24 mouse cellular contexts compared by ENCODE assay signal in the genomic region with DNA sequence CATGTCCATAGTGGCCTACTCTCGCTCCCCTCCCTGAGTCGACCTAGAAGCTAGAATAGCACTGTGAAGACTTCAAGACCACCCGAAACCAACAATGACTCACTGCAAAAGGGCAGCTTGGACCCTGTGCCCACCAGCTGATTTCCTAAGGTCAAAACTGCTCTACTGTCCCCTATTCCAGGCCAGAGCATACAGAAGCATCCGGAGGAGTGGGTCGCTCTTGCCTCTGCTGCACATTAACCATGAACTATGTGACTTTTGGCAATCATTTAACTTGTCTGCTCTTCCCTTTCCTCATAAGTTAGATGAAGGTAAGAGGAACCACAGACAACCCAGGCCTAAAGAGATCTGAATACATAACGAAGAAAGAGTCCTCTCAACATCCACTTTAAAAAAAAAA. TPM values are rescaled to one million over a fixed set of nuclear protein-coding genes. Genes with fewer than 3 reads are reported as not detected.
DNase-seq lines count a peak whose midpoint lies in the region; ATAC-seq and TF ChIP-seq lines count a peak whose summit lies in the region.
"Had no signal": no experiment of that assay in that cellular context is flagged by ENCODE, and none has a peak within 500 bp of the region (broad histone marks: within the 10 kb centered on the region; RNA-seq: fewer than 3 reads in every experiment).

No protein-coding gene starts in this region.

- H3K27ac ChIP-seq in kidney, adult 2 months (ENCODE audit: insufficient read depth, low read depth, low read length), result peak overlapping the region; percentile 86
- H3K27ac ChIP-seq in kidney, embryonic 16.5 days (ENCODE audit: low read length), result peak overlapping the region; percentile 86
- no peak overlapping the region for H3K27ac ChIP-seq in cerebellum, adult 2 months (ENCODE audit: insufficient read depth, low read length)
- H3K27ac ChIP-seq in left cerebral cortex, adult 2 months, result no peak overlapping the region
- no peak overlapping the region for H3K27ac ChIP-seq in layer of hippocampus, adult 2 months
- H3K27ac ChIP-seq: forebrain, embryonic 10.5 days; forebrain, embryonic 13.5 days; heart, embryonic 15.5 days; hindbrain, embryonic 10.5 days; hindbrain, embryonic 13.5 days had no signal

- H3K9me3 ChIP-seq in kidney, embryonic 16.5 days (ENCODE audit: low read length), result no peaks in the 10 kb centered on the region
- H3K9me3 ChIP-seq: forebrain, embryonic 10.5 days; forebrain, embryonic 13.5 days; heart, embryonic 12.5 days; heart, embryonic 15.5 days; hindbrain, embryonic 10.5 days; hindbrain, embryonic 13.5 days had no signal

- H3K9ac ChIP-seq in kidney, embryonic 16.5 days (replicated peaks; ENCODE audit: low read length), result no peak overlapping the region; the same call in 1 of the 2 replicates
- H3K9ac ChIP-seq: forebrain, embryonic 13.5 days; heart, embryonic 12.5 days; heart, embryonic 15.5 days; hindbrain, embryonic 13.5 days had no signal

- H3K4me1 ChIP-seq in kidney, adult 2 months (ENCODE audit: control insufficient read depth, insufficient read depth, low read length), result peaks cover 16% of the 10 kb centered on the region; the same call in 1 of the 2 replicates
- H3K4me1 ChIP-seq in kidney, embryonic 16.5 days (ENCODE audit: insufficient read depth, low read length), result no peaks in the 10 kb centered on the region
- no peaks in the 10 kb centered on the region for H3K4me1 ChIP-seq in cerebellum, adult 2 months (ENCODE audit: control insufficient read depth, insufficient read depth, low read length)
- H3K4me1 ChIP-seq: forebrain, embryonic 10.5 days; forebrain, embryonic 13.5 days; heart, embryonic 12.5 days; heart, embryonic 15.5 days; hindbrain, embryonic 10.5 days; hindbrain, embryonic 13.5 days had no signal

- 0 out of 2 replicates have a peak overlapping the region, but pooled peaks have one; percentile 6 for H3K4me2 ChIP-seq in kidney, embryonic 16.5 days (replicated peaks; ENCODE audit: low read depth, low read length)
- H3K4me2 ChIP-seq: forebrain, embryonic 13.5 days; heart, embryonic 12.5 days; heart, embryonic 15.5 days; hindbrain, embryonic 13.5 days had no signal

- H3K36me3 ChIP-seq in kidney, adult 2 months (ENCODE audit: control insufficient read depth, insufficient read depth, low read length), result no peaks in the 10 kb centered on the region
- peaks cover 38% of the 10 kb centered on the region for H3K36me3 ChIP-seq in kidney, embryonic 16.5 days (ENCODE audit: insufficient read depth, low read length)

- peak; percentile 53 for ATAC-seq in kidney, embryonic 16.5 days (ENCODE audit: low FRiP score, low TSS enrichment)
- ATAC-seq: activated CD4-positive, CD25-positive, alpha-beta regulatory T cell, adult 4 months; forebrain, embryonic 13.5 days; forebrain, embryonic 16.5 days had no signal

- intact Hi-C loops in left cerebral cortex, adult 2 months (cut with DNase I), result no loop called here

- no peak for TF ChIP-seq POLR2A in kidney, adult 2 months (IDR thresholded peaks at IDR 0.05; ENCODE audit: low read depth, low read length)
- TF ChIP-seq POLR2A in cerebellum, adult 2 months (IDR thresholded peaks at IDR 0.05; ENCODE audit: borderline replicate concordance, insufficient read depth, low read length), result no peak

- no peaks in the 10 kb centered on the region for H3K27me3 ChIP-seq in kidney, adult 2 months (replicated peaks; ENCODE audit: control insufficient read depth, insufficient read depth, low read length)
- H3K27me3 ChIP-seq in kidney, embryonic 16.5 days (ENCODE audit: insufficient read depth, low read length), result no peaks in the 10 kb centered on the region
- no peaks in the 10 kb centered on the region for H3K27me3 ChIP-seq in cerebellum, adult 2 months (ENCODE audit: control insufficient read depth, insufficient read depth, low read length)
- H3K27me3 ChIP-seq: forebrain, embryonic 13.5 days; heart, embryonic 12.5 days; heart, embryonic 15.5 days; hindbrain, embryonic 13.5 days had no signal

- peak; percentile 76 for DNase-seq in kidney, adult 2 months
- DNase-seq in kidney, adult 8-10 months, result peak; percentile 58 to 69
- peak; percentile 38 to 67 for DNase-seq in kidney, postnatal 25 days
- no peak for DNase-seq in cerebellum, adult 2 months
- no peak for DNase-seq in left cerebral cortex, adult 2 months (ENCODE audit: extremely low spot score in 1 of 2, low spot score in 2 of 2)
- no peak for DNase-seq in left cerebral cortex, adult 11 months (ENCODE audit: low spot score)
- DNase-seq in layer of hippocampus, adult 2 months (ENCODE audit: low spot score in 2 of 2), result no peak
- DNase-seq: adrenal gland, adult 8-10 months; adrenal gland, postnatal 25 days; cerebellum, adult 11-12 months; cerebellum, adult 9-10 months; cerebellum, postnatal 14 days; gastrocnemius, postnatal 10 days; heart, postnatal 10 days; heart, postnatal 36 days had no signal

- WGBS in kidney, adult 2 months, result 53% methylated on average over 6 of the region's 6 CpGs
- 82% methylated on average over 6 of the region's 6 CpGs for WGBS in kidney, embryonic 16.5 days
- 92% methylated on average over 6 of the region's 6 CpGs for WGBS in cerebellum, adult 2 months

- TF ChIP-seq CTCF in kidney, adult 2 months (conservative IDR thresholded peaks at IDR 0.05; ENCODE audit: insufficient read depth, insufficient read length, low read depth, low read length), result no peak
- no peak for TF ChIP-seq CTCF in cerebellum, adult 2 months (IDR thresholded peaks at IDR 0.05; ENCODE audit: borderline replicate concordance, insufficient read depth, low read depth, low read length)
- no peak for TF ChIP-seq CTCF in left cerebral cortex, adult 2 months (IDR thresholded peaks at IDR 0.05)
- TF ChIP-seq CTCF in layer of hippocampus, adult 2 months (conservative IDR thresholded peaks at IDR 0.05), result no peak

- peak overlapping the region; percentile 40 for H3K4me3 ChIP-seq in kidney, adult 2 months (ENCODE audit: insufficient read depth, low read depth, low read length)
- peak overlapping the region; percentile 1; the same call in 1 of the 2 replicates for H3K4me3 ChIP-seq in kidney, embryonic 16.5 days (ENCODE audit: low read length)
- no peak overlapping the region for H3K4me3 ChIP-seq in cerebellum, adult 2 months (replicated peaks; ENCODE audit: insufficient read depth, low read depth, low read length)
- H3K4me3 ChIP-seq in left cerebral cortex, adult 2 months, result no peak overlapping the region
- no peak overlapping the region for H3K4me3 ChIP-seq in layer of hippocampus, adult 2 months
- H3K4me3 ChIP-seq: forebrain, embryonic 10.5 days; forebrain, embryonic 13.5 days; heart, embryonic 12.5 days; heart, embryonic 15.5 days; hindbrain, embryonic 10.5 days; hindbrain, embryonic 13.5 days had no signal

RNA-seq across cellular contexts. Expression of gene Kpna6, which starts 12.0 kb away (rescaled TPM):
- 35.0 and 39.0 TPM in 2 replicates for polyA plus RNA-seq in kidney, adult 2 months (2012; rRNA removed)
- polyA plus RNA-seq in kidney, embryonic 16.5 days (2015; fragmentation: Nextera tagmentation; extraction: Ambion mirVana), result 19.9 and 21.3 TPM in 2 replicates
- 55.3 and 56.9 TPM in 2 replicates for polyA plus RNA-seq in cerebellum, adult 2 months (2012; rRNA removed)
- total RNA-seq in left cerebral cortex, adult 2 months (2021), result 10 to 100 TPM; 84.2 to 94.0 TPM
- 10 to 100 TPM; 88.7 to 97.9 TPM for total RNA-seq in layer of hippocampus, adult 2 months (2021)

RNA-seq across cellular contexts. Expression of gene Tmem39b, which starts 12.1 kb away (rescaled TPM):
- polyA plus RNA-seq in kidney, adult 2 months (2012; rRNA removed), result 28.5 and 34.0 TPM in 2 replicates
- 20.6 and 21.7 TPM in 2 replicates for polyA plus RNA-seq in kidney, embryonic 16.5 days (2015; fragmentation: Nextera tagmentation; extraction: Ambion mirVana)
- 13.2 and 13.8 TPM in 2 replicates for polyA plus RNA-seq in cerebellum, adult 2 months (2012; rRNA removed)
- total RNA-seq in left cerebral cortex, adult 2 months (2021), result 10 to 100 TPM; 14.5 to 14.9 TPM
- 10 to 100 TPM; 14.6 TPM for total RNA-seq in layer of hippocampus, adult 2 months (2021)

RNA-seq across cellular contexts. Expression of gene Txlna, which starts 43.7 kb away (rescaled TPM):
- 22.7 and 24.3 TPM in 2 replicates for polyA plus RNA-seq in kidney, adult 2 months (2012; rRNA removed)
- 89.5 and 94.4 TPM in 2 replicates for polyA plus RNA-seq in kidney, embryonic 16.5 days (2015; fragmentation: Nextera tagmentation; extraction: Ambion mirVana)
- polyA plus RNA-seq in cerebellum, adult 2 months (2012; rRNA removed), result 40.0 and 40.6 TPM in 2 replicates
- total RNA-seq in left cerebral cortex, adult 2 months (2021), result 10 to 100 TPM; 42.1 to 52.1 TPM
- 10 to 100 TPM; 49.7 to 51.3 TPM for total RNA-seq in layer of hippocampus, adult 2 months (2021)

RNA-seq across cellular contexts. Expression of gene Khdrbs1, which starts 57.6 kb away (rescaled TPM):
- polyA plus RNA-seq in kidney, adult 2 months (2012; rRNA removed), result 16.0 TPM in 2 replicates
- 92.1 and 105 TPM in 2 replicates for polyA plus RNA-seq in kidney, embryonic 16.5 days (2015; fragmentation: Nextera tagmentation; extraction: Ambion mirVana)
- 42.0 and 42.5 TPM in 2 replicates for polyA plus RNA-seq in cerebellum, adult 2 months (2012; rRNA removed)
- 10 to 100 TPM; 89.7 to 92.6 TPM for total RNA-seq in left cerebral cortex, adult 2 months (2021)
- total RNA-seq in layer of hippocampus, adult 2 months (2021), result 10 to 100 TPM; 87.4 to 92.5 TPM

Comparison
In these comparisons a context has a peak if more than half of its experiments do, and no peak if none do; other contexts are left out.
1. DNase-seq: peak in kidney, adult 2 months (single experiment), kidney, adult 8-10 months (2 of 2) and kidney, postnatal 25 days (2 of 2); none in cerebellum, adult 2 months (0 of 2), left cerebral cortex, adult 2 months (0 of 2), left cerebral cortex, adult 11 months (single experiment) and layer of hippocampus, adult 2 months (0 of 2).
2. H3K27ac ChIP-seq: peak in kidney, adult 2 months (single experiment) and kidney, embryonic 16.5 days (single experiment); none in cerebellum, adult 2 months (single experiment), left cerebral cortex, adult 2 months (single experiment) and layer of hippocampus, adult 2 months (single experiment).
3. H3K4me3 ChIP-seq: peak in kidney, adult 2 months (single experiment) and kidney, embryonic 16.5 days (single experiment); none in cerebellum, adult 2 months (single experiment), left cerebral cortex, adult 2 months (single experiment) and layer of hippocampus, adult 2 months (single experiment).